Mouse (Mus musculus) hindbrain, postnatal 0 days (tissue): ENCODE measurements around the gene Olfr1257. TPM values are rescaled to one million over a fixed set of nuclear protein-coding genes. Genes with fewer than 3 reads are reported as not detected.
"Not testable (repeated sequence)": the region's sequence is repeated elsewhere in the genome, so short reads cannot be mapped to it uniquely, and the experiment has no call there.

Source experiments
- ATAC-seq: fragments of 200-750 bp; cut with Nextera tagmentation; 2 replicates; pipeline ENCODE4 v1.8.0; 2017; ENCODE audit warnings: mild to moderate bottlenecking, moderate TSS enrichment, moderate library complexity
- DNase-seq: peaks from one replicate; pipeline ENCODE4 v3.0.0-alpha.2; 2015; ENCODE audit warnings: low spot score
- H3K27ac ChIP-seq: fragments of 300-500 bp; sonication (generic); 2 replicates; pipeline ENCODE4 v1.5.1; 2014; ENCODE audit warnings: mild to moderate bottlenecking
- H3K27me3 ChIP-seq: fragments of 300-500 bp; sonication (generic); 2 replicates; pipeline ENCODE4 v1.6.1; 2014; ENCODE audit warnings: low read length, mixed read lengths; ENCODE audit not compliant: insufficient read depth
- H3K36me3 ChIP-seq: fragments of 300-500 bp; sonication (generic); 2 replicates; pipeline ENCODE4 v1.6.1; 2014; ENCODE audit warnings: low read length, mixed read lengths; ENCODE audit not compliant: insufficient read depth
- H3K4me1 ChIP-seq: fragments of 300-500 bp; sonication (generic); 2 replicates; pipeline ENCODE4 v1.6.1; 2014; ENCODE audit warnings: antibody characterized with exemption, low read length, mixed read lengths; ENCODE audit not compliant: insufficient read depth
- H3K4me2 ChIP-seq: fragments of 300-500 bp; sonication (generic); 2 replicates; pipeline ENCODE4 v1.6.1; 2014; ENCODE audit warnings: low read depth, mild to moderate bottlenecking, low read length, moderate library complexity, mixed read lengths
- H3K4me3 ChIP-seq: fragments of 300-500 bp; sonication (generic); 2 replicates; pipeline ENCODE4 v1.5.1; 2014; ENCODE audit warnings: low read length
- H3K9ac ChIP-seq: fragments of 300-500 bp; sonication (generic); replicated peaks from 2 replicates; pipeline ENCODE4 v1.6.1; 2014; ENCODE audit warnings: mild to moderate bottlenecking, low read length, moderate library complexity, mixed read lengths
- H3K9me3 ChIP-seq: fragments of 300-500 bp; sonication (generic); 2 replicates; pipeline ENCODE4 v1.6.1; 2016; ENCODE audit warnings: low read length, mixed read lengths
- CTCF ChIP-seq: IDR thresholded peaks from 2 replicates; pipeline ENCODE4 v1.5.1; 2016; ENCODE audit warnings: antibody characterized with exemption, control low read depth, low read depth
- WGBS: fragments of 180-500 bp; shearing (Covaris S2); extraction: QIAGEN DNeasy Blood & Tissue Kit; methylation state at CpG from one replicate; pipeline ENCODE4 v1.1.7; 2014; 5-methylcytosine and 5-hydroxymethylcytosine counted together
- polyA plus RNA-seq: library from polyadenylated mRNA; unstranded; fragments of >200 nt; fragmentation: Nextera tagmentation; extraction: Ambion mirVana; gene quantifications from 2 replicates; pipeline ENCODE4 v1.2.1, GENCODE M21; 2015
- total RNA-seq: library from RNA; depleted of rRNA; stranded (reverse); fragments of >200 nt; gene quantifications from 2 replicates; pipeline ENCODE4 v1.2.3, GENCODE M21; 2014; rRNA removed

Gene Olfr1257
- total RNA-seq (not detected in 2 replicates), polyA plus RNA-seq (not detected in 2 replicates)

GRCm38 (mm10) chr2:89878137-89878536 lies at the start of gene Olfr1257:
Gene Olfr1257 (plus strand): TSS chr2:89878437.
- DNase-seq (no peak), ATAC-seq (no peak)
- TF ChIP-seq CTCF: no peak
- Histone ChIP-seq H3K36me3 (no peaks in the 10 kb centered on the region), H3K9me3 (no peaks in the 10 kb centered on the region), H3K4me3 (no peak within 1 kb of the TSS), H3K9ac (no peak within 1 kb of the TSS), H3K27me3 (no peaks in the 10 kb centered on the region), H3K4me1 (no peaks in the 10 kb centered on the region), H3K4me2 (no peak within 1 kb of the TSS), H3K27ac (no peak within 1 kb of the TSS)
- 86% methylated on average over 1 of the region's 1 CpGs for WGBS

- Histone ChIP-seq H3K4me2 (no peak within 1 kb of the TSS), H3K36me3 (no peaks in the 10 kb centered on the region), H3K27ac (no peak within 1 kb of the TSS), H3K27me3 (no peaks in the 10 kb centered on the region), H3K9me3 (no peaks in the 10 kb centered on the region), H3K9ac (no peak within 1 kb of the TSS), H3K4me1 (no peaks in the 10 kb centered on the region), H3K4me3 (no peak within 1 kb of the TSS)
- DNase-seq (no peak), ATAC-seq (no peak)
- WGBS: 57% methylated on average over 2 of the region's 2 CpGs
- no peak for TF ChIP-seq CTCF
These were observed 36.8 kb upstream of the Olfr1257 start, which contains the start of gene Olfr1256 for GRCm38 (mm10) chr2:89841455-89841854. Gene Olfr1256 (minus strand): TSS chr2:89841555.

- Histone ChIP-seq H3K27ac (no peak within 1 kb of the TSS), H3K4me3 (no peak within 1 kb of the TSS), H3K9ac (no peak within 1 kb of the TSS), H3K27me3 (no peaks in the 10 kb centered on the region), H3K9me3 (no peaks in the 10 kb centered on the region), H3K4me2 (no peak within 1 kb of the TSS), H3K36me3 (no peaks in the 10 kb centered on the region), H3K4me1 (no peaks in the 10 kb centered on the region)
- ATAC-seq (no peak), DNase-seq (no peak)
- no peak for TF ChIP-seq CTCF
- WGBS: 89% methylated on average over 5 of the region's 5 CpGs
These were observed 30.1 kb upstream of the Olfr1257 start, which contains the start of gene Olfr48 for GRCm38 (mm10) chr2:89848105-89848504. Gene Olfr48 (minus strand): TSS chr2:89848205.

- Histone ChIP-seq H3K9ac (no peak overlapping the region), H3K36me3 (no peaks in the 10 kb centered on the region), H3K27ac (no peak overlapping the region), H3K4me1 (no peaks in the 10 kb centered on the region), H3K27me3 (no peaks in the 10 kb centered on the region), H3K4me3 (no peak overlapping the region), H3K4me2 (no peak overlapping the region), H3K9me3 (no peaks in the 10 kb centered on the region)
- ATAC-seq (no peak), DNase-seq (no peak)
- no peak for TF ChIP-seq CTCF
- WGBS: 87% methylated on average over 1 of the region's 1 CpGs
These were observed 29.0 kb upstream of the Olfr1257 start for GRCm38 (mm10) chr2:89849230-89849629.

GRCm38 (mm10) chr2:89912616-89913015 lies 34.4 kb downstream of the Olfr1257 start:
- WGBS: 93% methylated on average over 9 of the region's 9 CpGs
- H3K4me1 ChIP-seq, H3K4me2 ChIP-seq, H3K4me3 ChIP-seq, H3K27ac ChIP-seq, DNase-seq, H3K36me3 ChIP-seq, H3K9ac ChIP-seq, H3K27me3 ChIP-seq, ATAC-seq, H3K9me3 ChIP-seq: not testable (repeated sequence)

- no peaks in the 10 kb centered on the region for H3K4me1 ChIP-seq
- no peak within 1 kb of the TSS for H3K4me2 ChIP-seq
- no peak for ATAC-seq
- DNase-seq: no peak
- TF ChIP-seq CTCF: no peak
- H3K9ac ChIP-seq: no peak within 1 kb of the TSS
- H3K4me3 ChIP-seq: no peak within 1 kb of the TSS
- no peaks in the 10 kb centered on the region for H3K36me3 ChIP-seq
- H3K27ac ChIP-seq: no peak within 1 kb of the TSS
- no peaks in the 10 kb centered on the region for H3K27me3 ChIP-seq
- H3K9me3 ChIP-seq: no peaks in the 10 kb centered on the region
These were observed 48.8 kb downstream of the Olfr1257 start, which contains the start of gene Olfr1258 for GRCm38 (mm10) chr2:89927009-89927408. Gene Olfr1258 (plus strand): TSS chr2:89927309.

Other genes starting within 250 kb of the Olfr1257 start
- gene Olfr1249, start 243.5 kb upstream of the Olfr1257 start, total RNA-seq: not detected in 2 replicates
- gene Olfr1249, start 243.5 kb upstream of the Olfr1257 start, polyA plus RNA-seq: not detected in 2 replicates
- not detected in 2 replicates for gene Olfr1250, start 217.0 kb upstream of the Olfr1257 start, total RNA-seq
- gene Olfr1250, start 217.0 kb upstream of the Olfr1257 start, polyA plus RNA-seq: not detected in 2 replicates
- gene Olfr1251, start 206.5 kb upstream of the Olfr1257 start, total RNA-seq: not detected in 2 replicates
- gene Olfr1251, start 206.5 kb upstream of the Olfr1257 start, polyA plus RNA-seq: not detected in 2 replicates
- not detected in 2 replicates for gene Olfr1252, start 153.4 kb upstream of the Olfr1257 start, total RNA-seq
- gene Olfr1252, start 153.4 kb upstream of the Olfr1257 start, polyA plus RNA-seq: not detected in 2 replicates
- not detected in 2 replicates for gene Olfr1253, start 121.3 kb upstream of the Olfr1257 start, total RNA-seq
- gene Olfr1253, start 121.3 kb upstream of the Olfr1257 start, polyA plus RNA-seq: not detected in 2 replicates
- gene Olfr1254, start 84.8 kb upstream of the Olfr1257 start, total RNA-seq: not detected in 2 replicates
- not detected in 2 replicates for gene Olfr1254, start 84.8 kb upstream of the Olfr1257 start, polyA plus RNA-seq
- gene Olfr1255, start 66.4 kb upstream of the Olfr1257 start, total RNA-seq: not detected in 2 replicates
- not detected in 2 replicates for gene Olfr1255, start 66.4 kb upstream of the Olfr1257 start, polyA plus RNA-seq
- 0.05 TPM in 1 of 2 replicates, not detected in the other for gene Olfr1256, start 36.9 kb upstream of the Olfr1257 start, total RNA-seq
- not detected in 2 replicates for gene Olfr1256, start 36.9 kb upstream of the Olfr1257 start, polyA plus RNA-seq
- gene Olfr48, start 30.2 kb upstream of the Olfr1257 start, total RNA-seq: 0.37 TPM in 1 of 2 replicates, not detected in the other
- 0.15 and 0.30 TPM in 2 replicates for gene Olfr48, start 30.2 kb upstream of the Olfr1257 start, polyA plus RNA-seq
- not detected in 2 replicates for gene Olfr1258, start 48.9 kb downstream of the Olfr1257 start, total RNA-seq
- not detected in 2 replicates for gene Olfr1258, start 48.9 kb downstream of the Olfr1257 start, polyA plus RNA-seq
- gene Olfr1259, start 70.2 kb downstream of the Olfr1257 start, total RNA-seq: not detected in 2 replicates
- gene Olfr1259, start 70.2 kb downstream of the Olfr1257 start, polyA plus RNA-seq: not detected in 2 replicates
- gene Olfr1260, start 95.9 kb downstream of the Olfr1257 start, total RNA-seq: not detected in 2 replicates
- gene Olfr1260, start 95.9 kb downstream of the Olfr1257 start, polyA plus RNA-seq: not detected in 2 replicates
- gene Olfr1261, start 112.8 kb downstream of the Olfr1257 start, total RNA-seq: not detected in 2 replicates
- gene Olfr1261, start 112.8 kb downstream of the Olfr1257 start, polyA plus RNA-seq: not detected in 2 replicates
- gene Olfr1262, start 121.7 kb downstream of the Olfr1257 start, total RNA-seq: not detected in 2 replicates
- gene Olfr1262, start 121.7 kb downstream of the Olfr1257 start, polyA plus RNA-seq: not detected in 2 replicates
- not detected in 2 replicates for gene Olfr1263, start 133.7 kb downstream of the Olfr1257 start, total RNA-seq
- not detected in 2 replicates for gene Olfr1263, start 133.7 kb downstream of the Olfr1257 start, polyA plus RNA-seq
- not detected in 2 replicates for gene Olfr1264, start 147.1 kb downstream of the Olfr1257 start, total RNA-seq
- not detected in 2 replicates for gene Olfr1264, start 147.1 kb downstream of the Olfr1257 start, polyA plus RNA-seq
- gene Olfr1265, start 156.9 kb downstream of the Olfr1257 start, total RNA-seq: not detected in 2 replicates
- not detected in 2 replicates for gene Olfr1265, start 156.9 kb downstream of the Olfr1257 start, polyA plus RNA-seq
- not detected in 2 replicates for gene Olfr140, start 185.2 kb downstream of the Olfr1257 start, total RNA-seq
- not detected in 2 replicates for gene Olfr140, start 185.2 kb downstream of the Olfr1257 start, polyA plus RNA-seq
- gene Olfr1269, start 243.0 kb downstream of the Olfr1257 start, total RNA-seq: not detected in 2 replicates
- gene Olfr1269, start 243.0 kb downstream of the Olfr1257 start, polyA plus RNA-seq: not detected in 2 replicates